Mouse (Mus musculus) intestine, postnatal 0 days (tissue): ENCODE measurements around the gene Zfp112. TPM values are rescaled to one million over a fixed set of nuclear protein-coding genes. Genes with fewer than 3 reads are reported as not detected.

Experiments used
- ATAC-seq: fragments of 200-750 bp; cut with Nextera tagmentation; 2 replicates; pipeline ENCODE4 v1.8.0; 2017; ENCODE audit warnings: mild to moderate bottlenecking, moderate TSS enrichment, moderate library complexity
- H3K27ac ChIP-seq: fragments of 300-500 bp; sonication (generic); 2 replicates; pipeline ENCODE4 v1.5.1; 2014; ENCODE audit warnings: mild to moderate bottlenecking, low read depth, low read length, moderate library complexity
- H3K27me3 ChIP-seq: fragments of 300-500 bp; sonication (generic); replicated peaks from 2 replicates; pipeline ENCODE4 v1.6.1; 2014; ENCODE audit warnings: low read length, mixed read lengths; ENCODE audit not compliant: control insufficient read depth, insufficient read depth
- H3K36me3 ChIP-seq: fragments of 300-500 bp; sonication (generic); 2 replicates; pipeline ENCODE4 v1.6.1; 2014; ENCODE audit warnings: mild to moderate bottlenecking, moderate library complexity; ENCODE audit not compliant: control insufficient read depth, insufficient read depth
- H3K4me1 ChIP-seq: fragments of 300-500 bp; sonication (generic); replicated peaks from 2 replicates; pipeline ENCODE4 v1.6.1; 2014; ENCODE audit warnings: antibody characterized with exemption, low read length, mixed read lengths; ENCODE audit not compliant: control insufficient read depth, insufficient read depth
- H3K4me2 ChIP-seq: fragments of 300-500 bp; sonication (generic); replicated peaks from 2 replicates; pipeline ENCODE4 v1.6.1; 2014; ENCODE audit warnings: low read depth, mild to moderate bottlenecking, moderate library complexity
- H3K4me3 ChIP-seq: fragments of 300-500 bp; sonication (generic); 2 replicates; pipeline ENCODE4 v1.5.1; 2014; ENCODE audit warnings: low read depth, low read length
- H3K9ac ChIP-seq: fragments of 300-500 bp; sonication (generic); 2 replicates; pipeline ENCODE4 v1.6.1; 2014; ENCODE audit warnings: mild to moderate bottlenecking, low read depth, low read length
- H3K9me3 ChIP-seq: fragments of 300-500 bp; sonication (generic); 2 replicates; pipeline ENCODE4 v1.6.1; 2016; ENCODE audit warnings: mixed run types; ENCODE audit not compliant: control insufficient read depth
- CTCF ChIP-seq: sonication (generic); IDR thresholded peaks from 2 replicates; pipeline ENCODE4 v1.5.1; 2016; ENCODE audit warnings: low read depth, mild to moderate bottlenecking, control low read depth, antibody characterized with exemption, moderate library complexity
- whole genome bisulfite sequencing: fragments of 180-500 bp; shearing (Covaris S2); extraction: QIAGEN DNeasy Blood & Tissue Kit; methylation state at CpG from one replicate; pipeline ENCODE4 v1.1.7; 2014; 5-methylcytosine and 5-hydroxymethylcytosine counted together
- polyA plus RNA-seq: library from polyadenylated mRNA; unstranded; fragments of >200 nt; fragmentation: Nextera tagmentation; extraction: Ambion mirVana; gene quantifications from 2 replicates; pipeline ENCODE4 v1.2.1, GENCODE M21; 2015

The Zfp112 gene
- polyA plus RNA-seq, 1 experiment from 2014 or later: 2.2 TPM

DNA sequence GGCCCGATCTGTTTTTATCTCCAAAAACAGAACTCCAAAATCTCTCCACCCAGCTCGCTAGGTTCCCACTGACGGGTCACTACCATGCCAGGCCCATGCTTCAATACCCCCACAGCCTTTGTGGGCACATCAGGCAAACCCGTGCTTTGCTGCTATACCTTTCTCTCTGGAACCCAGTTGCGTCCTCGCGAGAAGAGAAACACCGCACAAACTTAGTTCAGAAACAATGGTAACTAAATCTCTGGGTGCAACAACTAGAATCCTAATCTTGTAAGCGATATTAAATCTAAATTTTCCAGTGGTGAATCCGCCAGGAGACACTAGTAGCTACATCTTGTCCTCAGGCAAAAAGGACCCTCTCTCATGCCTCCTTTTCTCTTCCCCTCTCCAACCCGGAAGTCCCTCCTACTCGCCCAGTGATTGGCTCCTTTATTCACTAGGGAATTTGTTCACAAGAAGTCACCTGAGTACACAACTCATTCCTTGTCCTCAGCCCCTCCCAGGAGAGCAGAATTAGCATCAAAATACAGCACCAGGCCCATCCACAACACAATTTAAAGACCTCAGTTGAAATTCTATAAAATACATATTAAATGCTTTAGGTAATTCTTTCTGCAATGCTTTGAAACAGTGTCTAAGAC lies 24.5 kb upstream of the Zfp112 start:
- Histone ChIP-seq H3K27ac (no peak overlapping the region), H3K27me3 (no peaks in the 10 kb centered on the region), H3K4me3 (no peak overlapping the region), H3K4me1 (no peaks in the 10 kb centered on the region), H3K36me3 (peaks cover 10% of the 10 kb centered on the region; the same call in 1 of the 2 replicates), H3K4me2 (no peak overlapping the region), H3K9ac (no peak overlapping the region), H3K9me3 (no peaks in the 10 kb centered on the region)
- no peak for TF ChIP-seq CTCF
- WGBS: 95% methylated on average over 12 of the region's 12 CpGs
- no peak for ATAC-seq

DNA sequence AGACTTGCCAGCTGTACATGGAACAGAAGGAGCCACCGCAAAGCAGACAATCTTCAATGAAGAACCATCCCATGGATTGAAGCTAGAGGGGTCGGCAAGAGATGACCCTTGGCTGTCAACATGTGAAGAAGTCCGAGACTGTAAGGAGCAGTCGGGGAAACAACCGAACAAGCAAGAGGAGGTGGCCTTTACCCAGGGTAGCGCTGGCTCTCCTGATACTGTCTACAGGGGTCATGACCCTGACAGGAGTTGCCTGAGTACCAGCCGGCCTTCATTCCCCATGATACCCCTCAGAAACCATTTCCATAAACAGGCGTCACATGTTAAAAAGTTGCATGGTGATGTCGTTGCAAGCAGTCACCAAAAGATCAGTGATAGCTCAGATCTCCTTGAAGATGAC lies 7.7 kb upstream of the Zfp112 start:
- TF ChIP-seq CTCF: no peak
- Histone ChIP-seq H3K4me1 (no peaks in the 10 kb centered on the region), H3K27me3 (no peaks in the 10 kb centered on the region), H3K27ac (peak overlapping the region; percentile 51), H3K9me3 (peaks cover 58% of the 10 kb centered on the region), H3K4me2 (no peak overlapping the region), H3K36me3 (peaks cover 83% of the 10 kb centered on the region), H3K9ac (no peak overlapping the region), H3K4me3 (no peak overlapping the region)
- 94% methylated on average over 9 of the region's 9 CpGs for WGBS
- no peak for ATAC-seq

DNA sequence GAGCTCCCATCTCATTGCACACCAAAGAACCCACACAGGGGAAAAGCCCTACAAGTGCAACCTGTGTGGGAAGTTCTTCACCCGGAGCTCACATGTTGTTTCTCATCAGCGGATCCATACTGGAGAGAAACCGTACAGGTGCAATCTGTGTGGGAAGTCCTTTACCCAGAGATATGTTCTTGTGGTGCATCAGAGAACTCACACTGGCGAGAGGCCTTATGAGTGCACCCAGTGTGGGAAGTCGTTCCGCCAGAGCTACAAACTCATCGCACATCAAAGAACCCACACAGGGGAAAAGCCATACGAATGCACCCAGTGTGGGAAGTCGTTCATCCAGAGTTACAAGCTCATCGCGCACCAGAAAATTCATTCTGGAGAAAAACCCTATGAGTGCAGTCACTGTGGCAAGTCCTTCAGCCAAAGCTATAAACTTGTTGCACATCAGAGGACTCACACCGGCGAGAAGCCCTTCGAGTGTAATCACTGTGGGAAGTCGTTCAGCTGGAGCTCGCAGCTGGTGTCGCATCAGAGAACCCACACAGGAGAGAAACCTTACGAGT lies 6.9 kb upstream of the Zfp112 start:
- H3K36me3 ChIP-seq: peaks cover 74% of the 10 kb centered on the region
- H3K4me2 ChIP-seq: no peak overlapping the region
- WGBS: 95% methylated on average over 18 of the region's 18 CpGs
- H3K27me3 ChIP-seq: no peaks in the 10 kb centered on the region
- no peak overlapping the region for H3K9ac ChIP-seq
- no peaks in the 10 kb centered on the region for H3K4me1 ChIP-seq
- H3K9me3 ChIP-seq: peaks cover 58% of the 10 kb centered on the region
- TF ChIP-seq CTCF: no peak
- no peak overlapping the region for H3K4me3 ChIP-seq
- H3K27ac ChIP-seq: peak overlapping the region; percentile 51; the same call in 1 of the 2 replicates
- ATAC-seq: no peak

- Histone ChIP-seq H3K27ac (no peak overlapping the region), H3K4me3 (no peak overlapping the region), H3K27me3 (no peaks in the 10 kb centered on the region), H3K36me3 (peaks cover 18% of the 10 kb centered on the region), H3K4me1 (no peaks in the 10 kb centered on the region), H3K9me3 (peaks cover 23% of the 10 kb centered on the region), H3K9ac (no peak overlapping the region), H3K4me2 (no peak overlapping the region)
- TF ChIP-seq CTCF: no peak
- 95% methylated on average over 7 of the region's 7 CpGs for WGBS
- ATAC-seq: no peak
Observed at GRCm38 (mm10) chr7:24110839-24111238, 1.3 kb upstream of the Zfp112 start.

DNA sequence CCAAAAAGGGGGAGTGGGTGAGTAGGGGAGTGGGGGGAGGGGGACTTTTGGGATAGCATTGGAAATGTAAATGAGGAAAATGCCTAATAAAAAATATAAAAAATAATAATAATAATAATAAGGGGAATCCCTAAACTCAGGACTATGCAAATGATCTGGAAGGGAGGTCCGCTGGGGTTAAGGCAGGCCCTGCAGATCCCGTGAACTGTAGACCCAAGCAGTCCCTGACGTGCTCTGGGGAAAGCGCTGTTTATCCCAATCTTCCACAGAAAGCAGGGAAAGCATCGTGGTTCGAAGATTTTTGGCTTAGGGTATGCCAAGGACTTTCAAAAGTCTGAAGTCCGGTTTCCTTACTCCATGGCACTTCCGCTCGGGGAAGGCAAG lies 350 bp upstream of the Zfp112 start:
- H3K36me3 ChIP-seq: peaks cover 9% of the 10 kb centered on the region
- peak overlapping the region; percentile 86 for H3K4me2 ChIP-seq
- 5% methylated on average over 9 of the region's 9 CpGs for WGBS
- H3K4me1 ChIP-seq: no peaks in the 10 kb centered on the region
- peak overlapping the region; percentile 58 for H3K9ac ChIP-seq
- no peak for TF ChIP-seq CTCF
- H3K4me3 ChIP-seq: peak overlapping the region; percentile 71
- no peaks in the 10 kb centered on the region for H3K27me3 ChIP-seq
- peaks cover 14% of the 10 kb centered on the region for H3K9me3 ChIP-seq
- peak overlapping the region; percentile 81 for H3K27ac ChIP-seq
- no peak for ATAC-seq

DNA sequence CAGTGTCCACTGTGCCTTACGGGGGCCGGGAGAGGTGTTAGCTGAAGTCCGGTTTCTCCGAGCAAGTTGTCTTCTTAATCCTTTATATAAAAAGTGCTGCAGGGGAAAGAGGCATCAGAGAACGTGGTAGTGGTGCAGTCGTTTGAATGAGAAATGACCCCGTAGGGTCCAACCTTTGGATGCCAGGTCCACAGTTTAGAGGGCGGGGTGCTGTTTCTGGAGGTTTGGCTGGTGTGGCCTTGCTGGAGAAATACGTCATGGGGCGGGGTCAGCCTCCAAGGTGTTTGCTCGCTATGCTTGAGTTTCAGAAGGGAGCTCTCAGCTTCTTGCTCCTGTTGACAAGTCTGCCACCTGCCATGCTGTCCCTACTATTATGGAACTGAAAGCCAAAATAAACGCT lies 887 bp downstream of the Zfp112 start:
- WGBS: 7% methylated on average over 12 of the region's 12 CpGs
- H3K9ac ChIP-seq: peak overlapping the region; percentile 58; the same call in 1 of the 2 replicates
- ATAC-seq: peak; percentile 64

More for the DNA sequence above, 887 bp downstream of the Zfp112 start:
- no peak for TF ChIP-seq CTCF
- peak overlapping the region; percentile 86 for H3K4me2 ChIP-seq
- H3K36me3 ChIP-seq: 0 out of 2 replicates have a peak, but pooled peaks cover under 1% of the 10 kb centered on the region
- peak overlapping the region; percentile 71 for H3K4me3 ChIP-seq
- no peaks in the 10 kb centered on the region for H3K4me1 ChIP-seq
- H3K27me3 ChIP-seq: no peaks in the 10 kb centered on the region
- H3K9me3 ChIP-seq: 0 out of 2 replicates have a peak, but pooled peaks cover 2% of the 10 kb centered on the region
- peak overlapping the region; percentile 81 for H3K27ac ChIP-seq
